Mouse (Mus musculus) neural tube, embryonic 11.5 days (tissue): Measurements from ENCODE around the gene Abhd10. TPM values are rescaled to one million over a fixed set of nuclear protein-coding genes. Genes with fewer than 3 reads are reported as not detected.

Experiments
- ATAC-seq: fragments of 200-750 bp; cut with Nextera tagmentation; 2 replicates; pipeline ENCODE4 v1.8.0; 2017; ENCODE audit warnings: moderate number of reproducible peaks, mild to moderate bottlenecking, moderate TSS enrichment, moderate library complexity; ENCODE audit not compliant: insufficient read depth, low FRiP score, low TSS enrichment
- DNase-seq: peaks from one replicate; pipeline ENCODE4 v3.0.0-alpha.2; 2015; ENCODE audit warnings: low spot score
- H3K27ac ChIP-seq: fragments of 300-500 bp; sonication (generic); 2 replicates; pipeline ENCODE4 v1.5.1; 2014; ENCODE audit warnings: low read depth, mild to moderate bottlenecking, low read length
- H3K27me3 ChIP-seq: fragments of 300-500 bp; sonication (generic); 2 replicates; pipeline ENCODE4 v1.6.1; 2014; ENCODE audit warnings: mild to moderate bottlenecking, low read length, mixed read lengths; ENCODE audit not compliant: control insufficient read depth, insufficient read depth
- H3K36me3 ChIP-seq: fragments of 300-500 bp; sonication (generic); 2 replicates; pipeline ENCODE4 v1.6.1; 2014; ENCODE audit warnings: mild to moderate bottlenecking, low read length, moderate library complexity, mixed read lengths; ENCODE audit not compliant: control insufficient read depth, insufficient read depth
- H3K4me1 ChIP-seq: fragments of 300-500 bp; sonication (generic); 2 replicates; pipeline ENCODE4 v1.6.1; 2014; ENCODE audit warnings: low read length, mixed read lengths; ENCODE audit not compliant: control insufficient read depth, insufficient read depth
- H3K4me2 ChIP-seq: fragments of 300-500 bp; sonication (generic); 2 replicates; pipeline ENCODE4 v1.6.1; 2014; ENCODE audit warnings: low read depth, mild to moderate bottlenecking, moderate library complexity
- H3K4me3 ChIP-seq: fragments of 300-500 bp; sonication (generic); 2 replicates; pipeline ENCODE4 v1.5.1; 2014; ENCODE audit warnings: low read depth, low read length
- H3K9ac ChIP-seq: fragments of 300-500 bp; sonication (generic); 2 replicates; pipeline ENCODE4 v1.6.1; 2014; ENCODE audit warnings: mild to moderate bottlenecking, low read length
- H3K9me3 ChIP-seq: fragments of 300-500 bp; sonication (generic); 2 replicates; pipeline ENCODE4 v1.6.1; 2016; ENCODE audit warnings: low read length; ENCODE audit not compliant: control insufficient read depth
- whole genome bisulfite sequencing: fragments of 180-500 bp; shearing (Covaris S2); extraction: QIAGEN DNeasy Blood & Tissue Kit; methylation state at CpG from one replicate; pipeline ENCODE4 v1.1.7; 2014; 5-methylcytosine and 5-hydroxymethylcytosine counted together
- polyA plus RNA-seq: library from polyadenylated mRNA; unstranded; fragments of >200 nt; fragmentation: Nextera tagmentation; extraction: Ambion mirVana; gene quantifications from 2 replicates; pipeline ENCODE4 v1.2.1, GENCODE M21; 2014

Abhd10 gene
- polyA plus RNA-seq, 1 experiment from 2014 or later, result 43.2 TPM

DNA sequence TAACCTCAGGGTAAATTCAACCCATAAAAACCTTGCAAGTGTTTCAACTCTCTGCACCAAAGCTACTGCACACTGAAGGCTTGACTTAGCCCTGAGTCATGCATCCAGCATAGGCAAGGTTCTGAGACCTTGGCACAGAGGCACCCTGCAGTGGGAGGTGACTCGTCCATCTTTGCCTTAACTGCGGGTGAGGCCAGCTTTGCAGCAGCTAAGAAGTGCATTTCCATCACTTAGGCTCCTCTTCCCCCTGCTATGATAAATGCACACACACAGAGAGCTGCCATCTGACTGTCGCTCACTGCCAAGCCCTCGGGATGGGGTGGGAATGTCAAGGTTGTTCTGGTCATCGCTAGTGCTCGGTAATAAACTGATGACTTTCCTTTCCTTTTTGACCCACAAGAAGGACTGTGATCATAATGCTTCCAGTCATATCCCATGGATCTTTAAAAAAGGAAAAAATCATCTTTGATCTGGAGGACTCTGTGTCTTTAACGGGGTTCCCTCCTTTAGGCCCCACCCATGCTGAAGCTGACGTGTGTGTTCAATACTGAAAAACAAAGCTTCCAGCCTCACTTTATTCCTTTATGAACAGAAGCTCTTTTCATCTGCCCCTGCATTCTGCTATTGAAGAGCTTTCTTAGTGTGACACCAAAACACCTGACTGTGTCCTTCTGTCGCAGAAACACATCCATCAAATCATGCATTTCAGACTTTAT lies 47.2 kb downstream of the Abhd10 start:
- no peak for ATAC-seq

DNA sequence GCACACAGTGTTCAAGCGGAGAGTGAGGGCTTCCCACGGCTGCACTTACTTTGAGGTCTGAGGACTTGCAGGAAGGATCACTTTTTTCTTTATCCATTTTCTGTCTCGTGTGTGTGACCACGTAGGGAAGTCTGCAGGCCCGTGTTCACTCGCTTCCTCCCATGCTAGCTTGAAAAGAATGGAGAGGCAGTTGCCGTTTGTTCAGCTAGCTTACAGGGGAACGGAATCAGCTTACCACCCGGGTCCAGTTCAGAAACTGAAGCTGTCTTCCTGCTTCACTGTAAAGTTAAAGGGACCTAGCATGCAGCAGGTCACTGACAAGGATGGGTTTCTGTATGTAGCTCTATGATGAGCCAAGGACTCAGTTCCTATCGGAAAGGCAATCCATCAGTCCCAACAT lies 49.2 kb downstream of the Abhd10 start, which contains the start of gene Tmprss7:
Tmprss7 (minus strand) TSS at position 101 of the 400 bp plus-strand sequence.
- 81% methylated on average over 10 of the region's 10 CpGs for WGBS
- Histone ChIP-seq H3K36me3 (no peaks in the 10 kb centered on the region), H3K9me3 (no peaks in the 10 kb centered on the region), H3K4me3 (no peak within 1 kb of the TSS), H3K27me3 (no peaks in the 10 kb centered on the region), H3K4me2 (no peak within 1 kb of the TSS), H3K27ac (no peak within 1 kb of the TSS), H3K9ac (no peak within 1 kb of the TSS), H3K4me1 (0 out of 2 replicates have a peak, but pooled peaks cover 2% of the 10 kb centered on the region)
- ATAC-seq, result no peak
- no peak for DNase-seq

More for the DNA sequence above, 47.2 kb downstream of the Abhd10 start:
- no peak overlapping the region for H3K4me2 ChIP-seq
- no peaks in the 10 kb centered on the region for H3K9me3 ChIP-seq
- DNase-seq, result no peak
- H3K4me1 ChIP-seq, result no peaks in the 10 kb centered on the region
- H3K36me3 ChIP-seq, result no peaks in the 10 kb centered on the region
- no peak overlapping the region for H3K9ac ChIP-seq
- WGBS, result 70% methylated on average over 9 of the region's 9 CpGs
- no peaks in the 10 kb centered on the region for H3K27me3 ChIP-seq
- no peak overlapping the region for H3K27ac ChIP-seq
- H3K4me3 ChIP-seq, result no peak overlapping the region

- Histone ChIP-seq H3K9ac (no peak overlapping the region), H3K36me3 (no peaks in the 10 kb centered on the region), H3K4me2 (no peak overlapping the region), H3K4me1 (0 out of 2 replicates have a peak, but pooled peaks cover 2% of the 10 kb centered on the region), H3K27me3 (no peaks in the 10 kb centered on the region), H3K27ac (no peak overlapping the region), H3K9me3 (no peaks in the 10 kb centered on the region), H3K4me3 (no peak overlapping the region)
- 77% methylated on average over 3 of the region's 3 CpGs for WGBS
- no peak for ATAC-seq
- no peak for DNase-seq
Observed at GRCm38 (mm10) chr16:45692851-45693250, 49.9 kb downstream of the Abhd10 start.

DNA sequence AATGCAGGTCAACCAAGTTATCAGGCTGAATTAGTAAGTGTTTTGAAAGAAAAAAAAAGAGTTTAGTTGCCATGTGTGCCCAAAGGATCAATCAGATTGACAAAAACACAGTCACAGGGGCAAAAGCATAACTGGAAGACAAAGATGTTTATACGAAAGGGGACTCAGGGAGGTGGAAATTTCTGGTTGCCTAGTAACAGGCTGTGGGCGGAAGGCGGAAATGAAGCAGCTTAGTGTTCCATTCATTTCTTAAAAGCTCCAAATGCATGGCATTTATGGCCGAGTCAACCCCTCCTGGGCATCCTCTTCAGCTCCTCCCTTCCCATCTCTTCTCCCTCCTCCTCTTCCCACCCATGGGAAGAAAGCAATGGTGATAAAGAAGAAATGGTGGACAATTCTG lies 52.6 kb downstream of the Abhd10 start:
- peak; percentile 35 for DNase-seq
- ATAC-seq, result peak; percentile 58
- no peaks in the 10 kb centered on the region for H3K36me3 ChIP-seq
- H3K4me3 ChIP-seq, result no peak overlapping the region
- H3K4me1 ChIP-seq, result 0 out of 2 replicates have a peak, but pooled peaks cover 2% of the 10 kb centered on the region
- no peaks in the 10 kb centered on the region for H3K9me3 ChIP-seq
- 24% methylated on average over 4 of the region's 4 CpGs for WGBS
- H3K27ac ChIP-seq, result 0 out of 2 replicates have a peak overlapping the region, but pooled peaks have one; percentile 14
- H3K9ac ChIP-seq, result no peak overlapping the region
- no peaks in the 10 kb centered on the region for H3K27me3 ChIP-seq
- H3K4me2 ChIP-seq, result no peak overlapping the region

- Histone ChIP-seq H3K9me3 (no peaks in the 10 kb centered on the region), H3K27ac (no peak overlapping the region), H3K27me3 (no peaks in the 10 kb centered on the region), H3K4me1 (0 out of 2 replicates have a peak, but pooled peaks cover 2% of the 10 kb centered on the region), H3K4me2 (no peak overlapping the region), H3K36me3 (no peaks in the 10 kb centered on the region), H3K9ac (no peak overlapping the region), H3K4me3 (no peak overlapping the region)
- DNase-seq (no peak), ATAC-seq (no peak)
- 81% methylated on average over 3 of the region's 3 CpGs for WGBS
Observed at GRCm38 (mm10) chr16:45686833-45687232, 55.9 kb downstream of the Abhd10 start.

- 0 out of 2 replicates have a peak, but pooled peaks cover 2% of the 10 kb centered on the region for H3K4me1 ChIP-seq
- no peak for DNase-seq
- WGBS, result 70% methylated on average over 3 of the region's 3 CpGs
- H3K9me3 ChIP-seq, result no peaks in the 10 kb centered on the region
- no peak overlapping the region for H3K27ac ChIP-seq
- no peak overlapping the region for H3K4me2 ChIP-seq
- ATAC-seq, result no peak
- H3K36me3 ChIP-seq, result no peaks in the 10 kb centered on the region
- no peaks in the 10 kb centered on the region for H3K27me3 ChIP-seq
- H3K9ac ChIP-seq, result no peak overlapping the region
- H3K4me3 ChIP-seq, result no peak overlapping the region
Observed at GRCm38 (mm10) chr16:45685295-45685694, 57.5 kb downstream of the Abhd10 start.

DNA sequence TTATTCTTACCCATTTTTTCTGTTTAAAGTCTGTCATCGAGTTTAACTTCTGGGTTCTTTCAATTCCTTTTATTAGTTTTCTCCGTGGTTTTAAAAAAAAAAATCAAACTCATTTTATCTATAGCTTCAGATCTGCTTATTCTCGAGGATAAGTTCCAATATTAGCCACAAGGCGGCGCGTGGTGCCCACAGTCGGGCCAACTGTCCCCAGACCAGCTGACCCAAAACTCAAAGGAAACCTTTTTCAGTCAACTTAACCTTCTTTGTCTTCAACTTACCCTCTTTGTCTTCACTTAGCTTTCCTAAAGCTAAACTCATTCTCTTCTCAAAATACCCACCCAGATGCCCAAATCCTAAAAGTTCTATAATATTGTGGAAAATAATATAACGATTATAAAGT lies 57.9 kb downstream of the Abhd10 start:
- no peak overlapping the region for H3K4me2 ChIP-seq
- no peaks in the 10 kb centered on the region for H3K36me3 ChIP-seq
- no peak; the same call in 1 of the 2 replicates for ATAC-seq
- DNase-seq, result peak; percentile 57
- no peak overlapping the region for H3K27ac ChIP-seq
- no peaks in the 10 kb centered on the region for H3K27me3 ChIP-seq
- no peaks in the 10 kb centered on the region for H3K9me3 ChIP-seq
- H3K4me1 ChIP-seq, result no peaks in the 10 kb centered on the region
- H3K4me3 ChIP-seq, result no peak overlapping the region
- H3K9ac ChIP-seq, result no peak overlapping the region
- WGBS, result 14% methylated on average over 8 of the region's 8 CpGs
